Mouse (Mus musculus) hindbrain, embryonic 16.5 days (tissue): Measurements from ENCODE around the gene Ubc. TPM values are rescaled to one million over a fixed set of nuclear protein-coding genes. Genes with fewer than 3 reads are reported as not detected.

Source experiments
- ATAC-seq: fragments of 200-750 bp; cut with Nextera tagmentation; 2 replicates; pipeline ENCODE4 v1.8.0; 2017; ENCODE audit warnings: moderate TSS enrichment, moderate library complexity
- H3K27ac ChIP-seq: fragments of 300-500 bp; sonication (generic); 2 replicates; pipeline ENCODE4 v1.5.1; 2014; ENCODE audit warnings: low read depth, mild to moderate bottlenecking, control low read depth, low read length, moderate library complexity
- H3K27me3 ChIP-seq: fragments of 300-500 bp; sonication (generic); replicated peaks from 2 replicates; pipeline ENCODE4 v1.6.1; 2014; ENCODE audit warnings: low read length; ENCODE audit not compliant: control insufficient read depth, insufficient read depth
- H3K36me3 ChIP-seq: fragments of 300-500 bp; sonication (generic); 2 replicates; pipeline ENCODE4 v1.6.1; 2014; ENCODE audit warnings: mild to moderate bottlenecking, low read length, moderate library complexity, mixed read lengths; ENCODE audit not compliant: control insufficient read depth, insufficient read depth
- H3K4me1 ChIP-seq: fragments of 300-500 bp; sonication (generic); 2 replicates; pipeline ENCODE4 v1.6.1; 2014; ENCODE audit warnings: low read depth, low read length; ENCODE audit not compliant: control insufficient read depth, insufficient read depth
- H3K4me2 ChIP-seq: fragments of 300-500 bp; sonication (generic); 2 replicates; pipeline ENCODE4 v1.6.1; 2014; ENCODE audit warnings: mild to moderate bottlenecking, low read length, control low read depth, moderate library complexity
- H3K4me3 ChIP-seq: fragments of 300-500 bp; sonication (generic); 2 replicates; pipeline ENCODE4 v1.5.1; 2014; ENCODE audit warnings: mild to moderate bottlenecking, low read length, control low read depth, moderate library complexity
- H3K9ac ChIP-seq: fragments of 300-500 bp; sonication (generic); 2 replicates; pipeline ENCODE4 v1.6.1; 2014; ENCODE audit warnings: low read depth, mild to moderate bottlenecking, control low read depth, low read length, moderate library complexity
- H3K9me3 ChIP-seq: fragments of 300-500 bp; sonication (generic); 2 replicates; pipeline ENCODE4 v1.6.1; 2014; ENCODE audit warnings: mild to moderate bottlenecking, low read length, moderate library complexity; ENCODE audit not compliant: control insufficient read depth
- WGBS: fragments of 180-500 bp; shearing (Covaris S2); extraction: QIAGEN DNeasy Blood & Tissue Kit; methylation state at CpG from one replicate; pipeline ENCODE4 v1.1.7; 2014; 5-methylcytosine and 5-hydroxymethylcytosine counted together
- polyA plus RNA-seq: library from polyadenylated mRNA; unstranded; fragments of >200 nt; fragmentation: Nextera tagmentation; extraction: Ambion mirVana; gene quantifications from 2 replicates; pipeline ENCODE4 v1.2.1, GENCODE M21; 2015

Gene Ubc
- polyA plus RNA-seq, 1 experiment from 2014 or later = 1,508 TPM

- Histone ChIP-seq H3K4me3 (no peak overlapping the region), H3K9me3 (no peaks in the 10 kb centered on the region), H3K4me2 (no peak overlapping the region), H3K36me3 (no peaks in the 10 kb centered on the region), H3K4me1 (no peaks in the 10 kb centered on the region), H3K27ac (no peak overlapping the region), H3K27me3 (no peaks in the 10 kb centered on the region), H3K9ac (no peak overlapping the region)
- 79% methylated on average over 7 of the region's 7 CpGs for WGBS
- no peak for ATAC-seq
Observed at GRCm38 (mm10) chr5:125348067-125348466, 41.9 kb downstream of the Ubc start.

GRCm38 (mm10) chr5:125344296-125344695 is 45.7 kb downstream of the Ubc start:
- Histone ChIP-seq H3K4me1 (peaks cover 14% of the 10 kb centered on the region), H3K4me2 (no peak overlapping the region), H3K27me3 (0 out of 2 replicates have a peak, but pooled peaks cover 4% of the 10 kb centered on the region), H3K36me3 (no peaks in the 10 kb centered on the region), H3K4me3 (no peak overlapping the region), H3K9ac (no peak overlapping the region), H3K27ac (no peak overlapping the region), H3K9me3 (no peaks in the 10 kb centered on the region)
- no peak for ATAC-seq
- 90% methylated on average over 6 of the region's 6 CpGs for WGBS

- no peaks in the 10 kb centered on the region for H3K9me3 ChIP-seq
- 0 out of 2 replicates have a peak, but pooled peaks cover 4% of the 10 kb centered on the region for H3K27me3 ChIP-seq
- peaks cover 18% of the 10 kb centered on the region for H3K4me1 ChIP-seq
- no peak overlapping the region for H3K27ac ChIP-seq
- H3K4me3 ChIP-seq = peak overlapping the region; percentile 64
- ATAC-seq = no peak
- H3K4me2 ChIP-seq = peak overlapping the region; percentile 66
- WGBS = 55% methylated on average over 14 of the region's 14 CpGs
- no peaks in the 10 kb centered on the region for H3K36me3 ChIP-seq
- peak overlapping the region; percentile 63 for H3K9ac ChIP-seq
Observed at GRCm38 (mm10) chr5:125341459-125342090, 48.4 kb downstream of the Ubc start.

- WGBS = under 1% methylated on average over 35 of the region's 42 CpGs
- Histone ChIP-seq H3K27ac (no peak within 1 kb of the TSS; the same call in 1 of the 2 replicates), H3K4me1 (peaks cover 18% of the 10 kb centered on the region)
Observed at GRCm38 (mm10) chr5:125340547-125341262, 49.3 kb downstream of the Ubc start, which contains the start of gene Scarb1. Scarb1 (minus strand) TSS chr5:125341094.

GRCm38 (mm10) chr5:125339851-125340531 is 50.0 kb downstream of the Ubc start:
- peaks cover 18% of the 10 kb centered on the region for H3K4me1 ChIP-seq
- 0 out of 2 replicates have a peak, but pooled peaks cover 4% of the 10 kb centered on the region for H3K27me3 ChIP-seq
- peak overlapping the region; percentile 66 for H3K4me2 ChIP-seq
- ATAC-seq = peak; percentile 43
- peak overlapping the region; percentile 64 for H3K4me3 ChIP-seq
- H3K9me3 ChIP-seq = no peaks in the 10 kb centered on the region
- 3% methylated on average over 25 of the region's 25 CpGs for WGBS
- peak overlapping the region; percentile 63 for H3K9ac ChIP-seq
- H3K27ac ChIP-seq = no peak overlapping the region; the same call in 1 of the 2 replicates
- H3K36me3 ChIP-seq = no peaks in the 10 kb centered on the region

More at GRCm38 (mm10) chr5:125340547-125341262, 49.3 kb downstream of the Ubc start, which contains the start of gene Scarb1:
- H3K4me3 ChIP-seq = peak within 1 kb of the TSS; percentile 64
- H3K4me2 ChIP-seq = peak within 1 kb of the TSS; percentile 66
- peak; percentile 85 for ATAC-seq
- H3K9ac ChIP-seq = peak within 1 kb of the TSS; percentile 63
- H3K27me3 ChIP-seq = 0 out of 2 replicates have a peak, but pooled peaks cover 4% of the 10 kb centered on the region
- H3K9me3 ChIP-seq = no peaks in the 10 kb centered on the region
- H3K36me3 ChIP-seq = no peaks in the 10 kb centered on the region

- Histone ChIP-seq H3K36me3 (no peaks in the 10 kb centered on the region), H3K27me3 (0 out of 2 replicates have a peak, but pooled peaks cover 4% of the 10 kb centered on the region), H3K27ac (no peak overlapping the region), H3K9ac (peak overlapping the region; percentile 63), H3K4me2 (peak overlapping the region; percentile 66), H3K4me1 (peaks cover 18% of the 10 kb centered on the region), H3K4me3 (peak overlapping the region; percentile 64), H3K9me3 (no peaks in the 10 kb centered on the region)
- 8% methylated on average over 18 of the region's 18 CpGs for WGBS
- peak; percentile 35; the same call in 1 of the 2 replicates for ATAC-seq
Observed at GRCm38 (mm10) chr5:125339108-125339751, 50.8 kb downstream of the Ubc start.

GRCm38 (mm10) chr5:125337526-125337925 is 52.5 kb downstream of the Ubc start:
- Histone ChIP-seq H3K4me2 (no peak overlapping the region), H3K36me3 (no peaks in the 10 kb centered on the region), H3K4me1 (peaks cover 18% of the 10 kb centered on the region), H3K4me3 (no peak overlapping the region), H3K9ac (no peak overlapping the region), H3K9me3 (no peaks in the 10 kb centered on the region), H3K27me3 (0 out of 2 replicates have a peak, but pooled peaks cover 4% of the 10 kb centered on the region), H3K27ac (no peak overlapping the region)
- ATAC-seq = no peak
- WGBS = 58% methylated on average over 7 of the region's 7 CpGs

- WGBS = 59% methylated on average over 9 of the region's 9 CpGs
- H3K9ac ChIP-seq = no peak overlapping the region
Observed at GRCm38 (mm10) chr5:125337012-125337411, 53.0 kb downstream of the Ubc start.

More at GRCm38 (mm10) chr5:125337012-125337411, 53.0 kb downstream of the Ubc start:
- no peak for ATAC-seq
- Histone ChIP-seq H3K9me3 (no peaks in the 10 kb centered on the region), H3K4me1 (peaks cover 18% of the 10 kb centered on the region), H3K4me3 (no peak overlapping the region), H3K27ac (no peak overlapping the region), H3K36me3 (no peaks in the 10 kb centered on the region), H3K27me3 (0 out of 2 replicates have a peak, but pooled peaks cover 4% of the 10 kb centered on the region), H3K4me2 (no peak overlapping the region)
